10 mouse cellular contexts compared by ENCODE assay signal in genomic region chr9:116919441-116920019, GRCm38 (mm10).
DNase-seq lines count a peak whose midpoint lies in the region; ATAC-seq and TF ChIP-seq lines count a peak whose summit lies in the region.
"Had no signal": no experiment of that assay in that cellular context is flagged by ENCODE, and none has a peak within 500 bp of the region (broad histone marks: within the 10 kb centered on the region; RNA-seq: fewer than 3 reads in every experiment).

No protein-coding gene starts in this region.

- TF ChIP-seq CTCF in midbrain, postnatal 0 days (IDR thresholded peaks at IDR 0.05): no peak
- TF ChIP-seq CTCF in thymus, adult 2 months (IDR thresholded peaks at IDR 0.05; ENCODE audit: borderline replicate concordance, control insufficient read depth, extremely low read depth, insufficient read depth, low read length, poor library complexity): no peak

- WGBS in hindbrain, embryonic 10.5 days: 20% methylated on average over 12 of the region's 12 CpGs
- 25% methylated on average over 12 of the region's 12 CpGs for WGBS in midbrain, postnatal 0 days
- 60% methylated on average over 12 of the region's 12 CpGs for WGBS in heart, embryonic 12.5 days
- WGBS in thymus, adult 2 months: 80% methylated on average over 12 of the region's 12 CpGs

- peak; percentile 38 for DNase-seq in R1 (ENCODE audit: low read depth, low spot score)
- DNase-seq in embryo, embryonic 10 days (ENCODE audit: low spot score): peak; percentile 76
- peak; percentile 68 for DNase-seq in hindbrain, embryonic 10.5 days (ENCODE audit: low spot score)
- DNase-seq in midbrain, postnatal 0 days (ENCODE audit: low spot score): peak; percentile 57
- DNase-seq in thymus, adult 2 months: no peak
- DNase-seq in adrenal gland, adult (ENCODE audit: inconsistent age in 2 of 2, low spot score in 1 of 2): no peak
- DNase-seq: heart, adult 18-20 months had no signal

- H3K4me1 ChIP-seq in hindbrain, embryonic 10.5 days (replicated peaks): peaks cover 13% of the 10 kb centered on the region
- no peaks in the 10 kb centered on the region for H3K4me1 ChIP-seq in midbrain, postnatal 0 days (ENCODE audit: insufficient read depth, low read length)
- no peaks in the 10 kb centered on the region for H3K4me1 ChIP-seq in heart, embryonic 12.5 days (replicated peaks)
- no peaks in the 10 kb centered on the region for H3K4me1 ChIP-seq in thymus, adult 2 months (replicated peaks; ENCODE audit: control insufficient read depth, insufficient read depth, low read length)

- peak overlapping the region; percentile 53 for H3K27ac ChIP-seq in hindbrain, embryonic 10.5 days
- no peak overlapping the region for H3K27ac ChIP-seq in midbrain, postnatal 0 days (ENCODE audit: low read depth, low read length)
- H3K27ac ChIP-seq in heart, embryonic 12.5 days (ENCODE audit: poor library complexity, severe bottlenecking): no peak overlapping the region
- H3K27ac ChIP-seq in thymus, adult 2 months (ENCODE audit: control insufficient read depth, insufficient read depth, low read length): no peak overlapping the region
- H3K27ac ChIP-seq: macrophage had no signal

- H3K4me3 ChIP-seq in hindbrain, embryonic 10.5 days: no peak overlapping the region
- H3K4me3 ChIP-seq in midbrain, postnatal 0 days (ENCODE audit: low read depth, low read length): no peak overlapping the region
- no peak overlapping the region for H3K4me3 ChIP-seq in heart, embryonic 12.5 days
- no peak overlapping the region for H3K4me3 ChIP-seq in thymus, adult 2 months (ENCODE audit: control insufficient read depth, insufficient read depth, low read length)

- peaks cover 91% of the 10 kb centered on the region for H3K27me3 ChIP-seq in hindbrain, embryonic 10.5 days (ENCODE audit: insufficient read depth, poor library complexity, severe bottlenecking)
- no peaks in the 10 kb centered on the region for H3K27me3 ChIP-seq in midbrain, postnatal 0 days (ENCODE audit: insufficient read depth, low read length)
- H3K27me3 ChIP-seq in heart, embryonic 12.5 days (replicated peaks): no peaks in the 10 kb centered on the region
- H3K27me3 ChIP-seq in thymus, adult 2 months (ENCODE audit: control insufficient read depth, insufficient read depth, low read length): no peaks in the 10 kb centered on the region

- no peak overlapping the region for H3K4me2 ChIP-seq in midbrain, postnatal 0 days (ENCODE audit: low read depth, low read length, poor library complexity, severe bottlenecking)
- no peak overlapping the region for H3K4me2 ChIP-seq in heart, embryonic 12.5 days

- no peaks in the 10 kb centered on the region for H3K36me3 ChIP-seq in hindbrain, embryonic 10.5 days
- no peaks in the 10 kb centered on the region for H3K36me3 ChIP-seq in midbrain, postnatal 0 days (ENCODE audit: insufficient read depth, low read length)
- no peaks in the 10 kb centered on the region for H3K36me3 ChIP-seq in heart, embryonic 12.5 days
- H3K36me3 ChIP-seq in thymus, adult 2 months (ENCODE audit: control insufficient read depth, insufficient read depth, low read length): no peaks in the 10 kb centered on the region

- H3K9me3 ChIP-seq in hindbrain, embryonic 10.5 days: no peaks in the 10 kb centered on the region
- no peaks in the 10 kb centered on the region for H3K9me3 ChIP-seq in midbrain, postnatal 0 days (ENCODE audit: low read length)
- no peaks in the 10 kb centered on the region; the same call in 1 of the 2 replicates for H3K9me3 ChIP-seq in heart, embryonic 12.5 days (replicated peaks)

- H3K9ac ChIP-seq in midbrain, postnatal 0 days (replicated peaks; ENCODE audit: low read length, poor library complexity, severe bottlenecking): no peak overlapping the region
- H3K9ac ChIP-seq in heart, embryonic 12.5 days: no peak overlapping the region

- no peak for ATAC-seq in midbrain, postnatal 0 days (ENCODE audit: low FRiP score)
- ATAC-seq in heart, embryonic 12.5 days (ENCODE audit: insufficient number of reproducible peaks, low FRiP score): no peak
- ATAC-seq: intestine, embryonic 16.5 days had no signal

- no peak for TF ChIP-seq POLR2A in thymus, adult 2 months (IDR thresholded peaks at IDR 0.05; ENCODE audit: control insufficient read depth, extremely low read depth, insufficient read depth, low read length, poor library complexity)

Comparison
In these comparisons a context has a peak if more than half of its experiments do, and no peak if none do; other contexts are left out.
1. DNase-seq: peak in R1 (single experiment), embryo, embryonic 10 days (single experiment), hindbrain, embryonic 10.5 days (single experiment) and midbrain, postnatal 0 days (single experiment); none in thymus, adult 2 months (single experiment) and adrenal gland, adult (0 of 2).